Mouse (Mus musculus) thymus, adult 18-20 months (tissue): ENCODE data around the gene Spen.
A peak's percentile ranks its signal among the peaks of the same experiment; 100 is the strongest.

Experiments
- DNase-seq, 2 experiments: peaks; one replicate each; pipeline ENCODE4 v3.0.0; 2022; ENCODE audit warnings: mixed read lengths in 2 of 2

Spen gene

GRCm38 (mm10) chr4:141419398-141420191 lies 118.8 kb downstream of the Spen start:
- DNase-seq = peak in 1 of 2 experiments; percentile 22
